Mouse (Mus musculus) embryonic facial prominence, embryonic 13.5 days (tissue): ENCODE data around the gene Slc16a14. TPM values are rescaled to one million over a fixed set of nuclear protein-coding genes. Genes with fewer than 3 reads are reported as not detected.

Source experiments
- ATAC-seq: fragments of 200-750 bp; cut with Nextera tagmentation; 2 replicates; pipeline ENCODE4 v1.8.0; 2017; ENCODE audit warnings: low read depth; ENCODE audit not compliant: insufficient number of reproducible peaks, insufficient read depth, low FRiP score, low TSS enrichment
- H3K27ac ChIP-seq: fragments of 300-500 bp; sonication (generic); 2 replicates; pipeline ENCODE4 v1.5.1; 2015; ENCODE audit warnings: moderate library complexity, mild to moderate bottlenecking, inconsistent platforms
- H3K27me3 ChIP-seq: fragments of 300-500 bp; sonication (generic); 2 replicates; pipeline ENCODE4 v1.6.1; 2015; ENCODE audit warnings: mild to moderate bottlenecking, inconsistent platforms
- H3K36me3 ChIP-seq: fragments of 300-500 bp; sonication (generic); 2 replicates; pipeline ENCODE4 v1.6.1; 2015; ENCODE audit warnings: mild to moderate bottlenecking, inconsistent platforms
- H3K4me1 ChIP-seq: fragments of 300-500 bp; sonication (generic); 2 replicates; pipeline ENCODE4 v1.6.1; 2015; ENCODE audit warnings: inconsistent platforms
- H3K4me2 ChIP-seq: fragments of 300-500 bp; sonication (generic); 2 replicates; pipeline ENCODE4 v1.6.1; 2015; ENCODE audit warnings: moderate library complexity, mild to moderate bottlenecking, inconsistent platforms
- H3K4me3 ChIP-seq: fragments of 300-500 bp; sonication (generic); 2 replicates; pipeline ENCODE4 v1.5.1; 2015; ENCODE audit warnings: mild to moderate bottlenecking, inconsistent platforms
- H3K9ac ChIP-seq: fragments of 300-500 bp; sonication (generic); 2 replicates; pipeline ENCODE4 v1.6.1; 2015; ENCODE audit warnings: mild to moderate bottlenecking, inconsistent platforms
- H3K9me3 ChIP-seq: fragments of 300-500 bp; sonication (generic); 2 replicates; pipeline ENCODE4 v1.6.1; 2016; ENCODE audit warnings: inconsistent platforms
- WGBS: fragments of 180-500 bp; shearing (Covaris S2); methylation state at CpG from one replicate; pipeline ENCODE4 v1.1.7; 2015; ENCODE audit warnings: mixed read lengths; 5-methylcytosine and 5-hydroxymethylcytosine counted together
- polyA plus RNA-seq: library from polyadenylated mRNA; unstranded; fragments of >200 nt; fragmentation: Nextera tagmentation; extraction: Ambion mirVana; gene quantifications from 2 replicates; pipeline ENCODE4 v1.2.1, GENCODE M21; 2015

Gene Slc16a14
- polyA plus RNA-seq, 1 experiment from 2014 or later, result 0.63 TPM

DNA sequence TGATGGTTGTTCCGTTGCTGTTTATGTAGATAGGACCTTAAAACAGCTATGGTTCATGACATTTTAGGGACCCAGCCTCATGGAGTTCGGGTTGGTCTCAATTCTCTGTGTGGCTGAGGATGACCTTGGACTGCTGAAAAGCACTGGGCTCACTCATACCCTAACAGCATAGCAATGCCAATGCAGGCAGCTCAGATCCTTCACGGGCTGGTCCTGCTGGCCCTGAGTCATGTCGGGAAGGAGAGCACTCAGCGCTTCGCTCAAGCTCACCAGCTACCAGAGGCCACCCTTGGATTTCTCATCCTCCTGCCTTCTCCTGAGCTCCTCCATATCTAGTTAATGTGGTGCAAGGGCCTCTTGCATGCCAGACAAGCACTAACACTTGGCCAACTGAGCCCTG, 35.8 kb downstream of the Slc16a14 start:
- Histone ChIP-seq H3K27me3 (no peaks in the 10 kb centered on the region), H3K27ac (no peak overlapping the region), H3K9me3 (no peaks in the 10 kb centered on the region), H3K9ac (no peak overlapping the region), H3K4me2 (no peak overlapping the region), H3K4me3 (no peak overlapping the region), H3K4me1 (no peaks in the 10 kb centered on the region), H3K36me3 (no peaks in the 10 kb centered on the region)
- no peak for ATAC-seq
- 91% methylated on average over 6 of the region's 6 CpGs for WGBS

DNA sequence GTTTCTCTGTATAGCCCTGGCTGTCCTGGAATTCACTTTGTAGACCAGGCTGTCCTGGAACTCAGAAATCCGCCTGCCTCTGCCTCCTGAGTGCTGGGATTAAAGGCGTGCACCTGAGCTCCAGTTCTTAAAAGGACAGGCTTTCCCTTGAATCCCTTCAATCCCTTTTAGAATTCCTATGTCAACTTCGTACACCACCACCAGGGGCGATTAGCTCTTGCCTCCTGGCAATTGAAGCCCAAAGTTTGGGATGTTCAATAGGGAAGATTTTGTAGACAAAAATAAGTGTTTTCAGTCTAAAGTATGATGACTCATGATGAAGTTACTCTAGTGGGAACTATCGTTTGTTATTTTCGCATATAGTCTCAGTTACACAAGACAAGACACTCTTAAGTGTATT, 37.6 kb downstream of the Slc16a14 start:
- 85% methylated on average over 6 of the region's 6 CpGs for WGBS
- no peak for ATAC-seq
- Histone ChIP-seq H3K9me3 (no peaks in the 10 kb centered on the region), H3K27me3 (no peaks in the 10 kb centered on the region), H3K4me1 (no peaks in the 10 kb centered on the region), H3K36me3 (no peaks in the 10 kb centered on the region), H3K27ac (no peak overlapping the region), H3K4me2 (no peak overlapping the region), H3K4me3 (no peak overlapping the region), H3K9ac (no peak overlapping the region)

- Histone ChIP-seq H3K27ac (no peak overlapping the region), H3K4me1 (no peaks in the 10 kb centered on the region; the same call in 1 of the 2 replicates), H3K9me3 (no peaks in the 10 kb centered on the region), H3K36me3 (no peaks in the 10 kb centered on the region), H3K4me2 (no peak overlapping the region), H3K9ac (no peak overlapping the region), H3K4me3 (no peak overlapping the region), H3K27me3 (no peaks in the 10 kb centered on the region)
- ATAC-seq, result no peak
- WGBS, result 88% methylated on average over 9 of the region's 9 CpGs
Measured at GRCm38 (mm10) chr1:84891746-84892145, 43.2 kb downstream of the Slc16a14 start.

DNA sequence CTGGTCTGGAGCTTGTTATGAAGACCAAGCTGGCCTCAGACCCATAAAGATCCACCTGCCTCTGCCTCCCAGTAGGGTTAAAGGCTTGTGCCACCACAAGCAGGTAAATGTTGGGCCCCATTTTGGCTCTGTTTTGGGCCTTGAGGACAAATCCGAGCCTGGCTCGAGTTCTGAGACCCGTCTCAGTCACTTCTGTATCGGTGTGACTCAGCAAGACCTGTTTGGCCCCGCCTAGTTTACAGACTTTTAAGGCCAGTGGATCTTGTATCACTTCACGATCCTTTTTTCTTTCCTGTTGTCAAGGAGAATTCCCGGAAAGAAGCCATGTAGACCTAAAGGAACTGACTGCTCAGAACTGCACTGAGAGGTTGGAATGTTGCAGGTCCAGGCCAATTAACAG, 44.4 kb downstream of the Slc16a14 start:
- H3K36me3 ChIP-seq, result no peaks in the 10 kb centered on the region
- H3K4me1 ChIP-seq, result no peaks in the 10 kb centered on the region; the same call in 1 of the 2 replicates
- no peaks in the 10 kb centered on the region for H3K9me3 ChIP-seq
- no peak overlapping the region for H3K4me2 ChIP-seq
- H3K27me3 ChIP-seq, result no peaks in the 10 kb centered on the region
- H3K9ac ChIP-seq, result no peak overlapping the region
- no peak for ATAC-seq
- WGBS, result 72% methylated on average over 7 of the region's 7 CpGs
- H3K27ac ChIP-seq, result no peak overlapping the region
- no peak overlapping the region for H3K4me3 ChIP-seq

- Histone ChIP-seq H3K27ac (no peak overlapping the region), H3K9ac (no peak overlapping the region), H3K4me1 (no peaks in the 10 kb centered on the region; the same call in 1 of the 2 replicates), H3K4me2 (no peak overlapping the region), H3K9me3 (no peaks in the 10 kb centered on the region), H3K36me3 (no peaks in the 10 kb centered on the region), H3K4me3 (no peak overlapping the region), H3K27me3 (no peaks in the 10 kb centered on the region)
- WGBS, result 14% methylated on average over 7 of the region's 7 CpGs
- ATAC-seq, result no peak
Measured at GRCm38 (mm10) chr1:84890005-84890393, 44.9 kb downstream of the Slc16a14 start.

DNA sequence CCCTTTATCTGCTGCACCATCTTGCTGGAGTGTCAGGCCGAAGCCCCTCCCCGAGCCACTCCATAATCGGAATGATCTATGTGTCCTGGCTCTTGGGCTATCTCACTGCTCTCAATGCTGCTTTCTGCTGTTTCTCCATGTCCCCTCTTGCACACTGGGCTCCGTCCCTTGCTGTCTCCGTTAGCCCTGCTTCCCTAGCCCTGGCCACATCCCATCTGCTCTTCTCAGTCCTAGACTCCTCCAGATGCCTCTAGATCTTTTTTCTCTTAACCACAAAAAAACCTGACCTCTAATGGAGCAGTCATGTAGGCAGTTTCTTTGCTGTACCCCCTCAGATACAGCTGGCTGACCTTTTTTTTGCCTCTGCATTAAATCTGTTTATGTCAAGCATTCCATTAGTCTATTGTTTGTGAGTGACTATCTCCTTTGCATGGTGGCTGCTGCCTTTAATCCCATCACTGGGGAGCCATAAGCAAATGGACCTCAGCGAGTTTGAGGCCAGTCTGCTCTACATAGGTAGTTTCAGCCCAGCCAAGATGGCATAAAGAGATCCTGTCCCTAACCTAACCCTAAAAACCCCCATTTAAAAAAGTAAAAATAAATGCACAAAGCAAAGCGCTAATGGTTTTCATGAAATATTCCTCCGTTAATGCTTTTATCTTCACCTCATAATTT, 45.5 kb downstream of the Slc16a14 start:
- Histone ChIP-seq H3K4me2 (no peak overlapping the region), H3K27me3 (no peaks in the 10 kb centered on the region), H3K9me3 (no peaks in the 10 kb centered on the region), H3K4me3 (no peak overlapping the region), H3K27ac (no peak overlapping the region), H3K9ac (no peak overlapping the region), H3K36me3 (no peaks in the 10 kb centered on the region), H3K4me1 (no peaks in the 10 kb centered on the region; the same call in 1 of the 2 replicates)
- no peak for ATAC-seq
- WGBS, result 53% methylated on average over 8 of the region's 8 CpGs

- Histone ChIP-seq H3K4me1 (no peaks in the 10 kb centered on the region; the same call in 1 of the 2 replicates), H3K4me2 (no peak overlapping the region), H3K27ac (no peak overlapping the region), H3K36me3 (no peaks in the 10 kb centered on the region), H3K9me3 (no peaks in the 10 kb centered on the region), H3K27me3 (no peaks in the 10 kb centered on the region), H3K4me3 (no peak overlapping the region), H3K9ac (no peak overlapping the region)
- no peak for ATAC-seq
- 93% methylated on average over 6 of the region's 6 CpGs for WGBS
Measured at GRCm38 (mm10) chr1:84885921-84886320, 49.0 kb downstream of the Slc16a14 start.

- Histone ChIP-seq H3K9ac (no peak overlapping the region), H3K27me3 (no peaks in the 10 kb centered on the region), H3K4me1 (no peaks in the 10 kb centered on the region; the same call in 1 of the 2 replicates), H3K36me3 (no peaks in the 10 kb centered on the region), H3K4me3 (no peak overlapping the region), H3K27ac (no peak overlapping the region), H3K9me3 (no peaks in the 10 kb centered on the region), H3K4me2 (no peak overlapping the region)
- no peak for ATAC-seq
- 82% methylated on average over 3 of the region's 3 CpGs for WGBS
Measured at GRCm38 (mm10) chr1:84885174-84885573, 49.8 kb downstream of the Slc16a14 start.

DNA sequence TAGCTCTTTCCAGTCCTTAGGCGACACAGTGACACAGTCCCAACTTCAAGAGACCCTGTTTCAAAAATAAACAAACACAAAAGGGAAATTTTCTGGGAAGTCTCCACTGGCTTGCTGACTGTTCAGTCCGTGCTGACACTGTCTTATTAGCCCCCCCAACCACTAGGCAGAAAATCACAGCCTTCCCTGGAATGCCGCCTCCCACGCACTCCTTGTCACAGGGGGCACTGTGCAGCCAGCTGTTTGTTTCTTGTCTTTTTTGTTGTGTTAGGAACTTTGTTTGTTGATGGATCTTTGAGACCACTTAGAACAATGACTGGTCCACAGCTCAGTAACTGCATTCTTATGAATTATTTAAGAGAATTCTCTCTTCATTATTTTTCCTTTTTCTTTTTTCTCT, 51.0 kb downstream of the Slc16a14 start:
- H3K27me3 ChIP-seq, result no peaks in the 10 kb centered on the region
- no peaks in the 10 kb centered on the region for H3K9me3 ChIP-seq
- H3K4me3 ChIP-seq, result no peak overlapping the region
- no peaks in the 10 kb centered on the region for H3K4me1 ChIP-seq
- no peak overlapping the region for H3K9ac ChIP-seq
- H3K36me3 ChIP-seq, result no peaks in the 10 kb centered on the region
- WGBS, result 68% methylated on average over 4 of the region's 4 CpGs
- H3K4me2 ChIP-seq, result no peak overlapping the region
- ATAC-seq, result no peak
- H3K27ac ChIP-seq, result no peak overlapping the region

DNA sequence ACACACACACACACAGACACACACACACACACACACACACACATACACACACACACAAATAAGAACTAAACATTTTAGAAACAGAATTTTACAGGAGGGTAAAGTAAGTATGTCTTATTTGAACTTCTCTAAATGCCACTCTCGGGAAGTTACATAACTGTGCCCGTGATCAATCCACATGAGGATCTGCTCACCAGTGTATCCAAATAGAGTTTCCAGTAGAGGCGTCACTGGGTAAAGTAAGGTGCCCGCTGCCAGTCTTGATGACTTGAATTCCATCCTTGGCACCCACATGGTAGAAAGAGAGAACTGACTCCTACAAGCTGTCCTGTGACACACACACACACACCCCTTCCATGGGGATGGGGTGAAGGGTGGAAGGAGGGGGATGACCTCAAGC, 52.0 kb downstream of the Slc16a14 start:
- WGBS, result 92% methylated on average over 4 of the region's 4 CpGs
- Histone ChIP-seq H3K4me1 (no peaks in the 10 kb centered on the region), H3K4me3 (no peak overlapping the region), H3K27ac (no peak overlapping the region), H3K27me3 (no peaks in the 10 kb centered on the region), H3K9me3 (no peaks in the 10 kb centered on the region), H3K9ac (no peak overlapping the region), H3K4me2 (no peak overlapping the region), H3K36me3 (no peaks in the 10 kb centered on the region)
- no peak for ATAC-seq

- H3K36me3 ChIP-seq, result no peaks in the 10 kb centered on the region
- no peaks in the 10 kb centered on the region for H3K27me3 ChIP-seq
- no peaks in the 10 kb centered on the region for H3K9me3 ChIP-seq
- H3K4me1 ChIP-seq, result no peaks in the 10 kb centered on the region
- no peak overlapping the region for H3K27ac ChIP-seq
- 36% methylated on average over 2 of the region's 2 CpGs for WGBS
- no peak overlapping the region for H3K9ac ChIP-seq
- H3K4me2 ChIP-seq, result no peak overlapping the region
- no peak for ATAC-seq
- no peak overlapping the region for H3K4me3 ChIP-seq
Measured at GRCm38 (mm10) chr1:84882066-84882532, 52.8 kb downstream of the Slc16a14 start.

GRCm38 (mm10) chr1:84881248-84882065, 53.5 kb downstream of the Slc16a14 start:
- no peak for ATAC-seq
- Histone ChIP-seq H3K27ac (no peak overlapping the region), H3K9me3 (no peaks in the 10 kb centered on the region), H3K4me3 (no peak overlapping the region), H3K4me2 (no peak overlapping the region), H3K27me3 (no peaks in the 10 kb centered on the region), H3K36me3 (no peaks in the 10 kb centered on the region), H3K4me1 (no peaks in the 10 kb centered on the region), H3K9ac (no peak overlapping the region)
- 62% methylated on average over 11 of the region's 11 CpGs for WGBS
